Mouse (Mus musculus) T-helper 2 cell (primary cell): Measurements from ENCODE around the gene Prdm2.

ENCODE experiments used
- in situ Hi-C: fragments of 300-600 bp; cut with MboI, MseI; formaldehyde crosslinking; loops from one replicate; pipeline ENCODE4 v1.15.1; 2025; ENCODE audit warnings: high pct_unique_total_duplicates

Prdm2 gene

GRCm38 (mm10) chr4:143212341-143213174 is at the start of gene Prdm2:
Gene Prdm2, minus strand, starts transcription at chr4:143212995.
- in situ Hi-C loops, result no loop called here

GRCm38 (mm10) chr4:143259718-143260349 is 47.0 kb upstream of the Prdm2 start:
- in situ Hi-C loops, result no loop called here

- in situ Hi-C loops, result no loop called here
Observed at GRCm38 (mm10) chr4:143258517-143258916, 45.7 kb upstream of the Prdm2 start.

GRCm38 (mm10) chr4:143257971-143258370 is 45.2 kb upstream of the Prdm2 start:
- in situ Hi-C loops, result no loop called here

GRCm38 (mm10) chr4:143255541-143255940 is 42.7 kb upstream of the Prdm2 start:
- in situ Hi-C loops, result no loop called here

GRCm38 (mm10) chr4:143253356-143253755 is 40.6 kb upstream of the Prdm2 start:
- in situ Hi-C loops, result loop anchor here (5.0 kb wide), 1 partner anchor 216 kb away; no protein-coding TSS in a partner anchor

GRCm38 (mm10) chr4:143248050-143248449 is 35.3 kb upstream of the Prdm2 start:
- in situ Hi-C loops, result no loop called here

GRCm38 (mm10) chr4:143241294-143241693 is 28.5 kb upstream of the Prdm2 start:
- in situ Hi-C loops, result loop anchor here (5.0 kb wide), 1 partner anchor 129 kb away; no protein-coding TSS in a partner anchor

- in situ Hi-C loops, result loop anchor here (5.0 to 10.0 kb wide), 2 partner anchors 127 to 1085 kb away; no protein-coding TSS in a partner anchor
Observed at GRCm38 (mm10) chr4:143239615-143240201, 26.9 kb upstream of the Prdm2 start.

- in situ Hi-C loops, result loop anchor here (10.0 kb wide), 1 partner anchor 1084 kb away; no protein-coding TSS in a partner anchor
Observed at GRCm38 (mm10) chr4:143239117-143239516, 26.3 kb upstream of the Prdm2 start.

GRCm38 (mm10) chr4:143238241-143239031 is 25.6 kb upstream of the Prdm2 start:
- in situ Hi-C loops, result loop anchor here (10.0 kb wide), 1 partner anchor 1084 kb away; no protein-coding TSS in a partner anchor

- in situ Hi-C loops, result loop anchor here (10.0 kb wide), 1 partner anchor 1077 kb away; no protein-coding TSS in a partner anchor
Observed at GRCm38 (mm10) chr4:143231790-143232422, 19.1 kb upstream of the Prdm2 start.

GRCm38 (mm10) chr4:143231110-143231509 is 18.3 kb upstream of the Prdm2 start:
- in situ Hi-C loops, result loop anchor here (10.0 kb wide), 1 partner anchor 1076 kb away; no protein-coding TSS in a partner anchor

- in situ Hi-C loops, result no loop called here
Observed at GRCm38 (mm10) chr4:143227976-143228375, 15.2 kb upstream of the Prdm2 start.

- in situ Hi-C loops, result no loop called here
Observed at GRCm38 (mm10) chr4:143225886-143226285, 13.1 kb upstream of the Prdm2 start.

- in situ Hi-C loops, result loop anchor here (5.0 kb wide), 1 partner anchor 198 kb away; no protein-coding TSS in a partner anchor
Observed at GRCm38 (mm10) chr4:143219316-143219751, 6.5 kb upstream of the Prdm2 start.

GRCm38 (mm10) chr4:143218858-143219257 is 6.1 kb upstream of the Prdm2 start:
- in situ Hi-C loops, result loop anchor here (5.0 kb wide), 1 partner anchor 198 kb away; no protein-coding TSS in a partner anchor

- in situ Hi-C loops, result loop anchor here (5.0 kb wide), 1 partner anchor 200 kb away; no protein-coding TSS in a partner anchor
Observed at GRCm38 (mm10) chr4:143217189-143217588, 4.4 kb upstream of the Prdm2 start.

- in situ Hi-C loops, result no loop called here
Observed at GRCm38 (mm10) chr4:143214221-143214797, 1.5 kb upstream of the Prdm2 start.

GRCm38 (mm10) chr4:143213571-143213970 is 776 bp upstream of the Prdm2 start:
- in situ Hi-C loops, result no loop called here
